Mouse (Mus musculus) small intestine, adult 2 months (tissue): ENCODE measurements around the gene Akr1a1.

Experiments used
- CTCF ChIP-seq: fragments of 200-500 bp; IDR thresholded peaks from 2 replicates; pipeline ENCODE4 v1.5.1; 2012; ENCODE audit warnings: low read depth, mild to moderate bottlenecking, control low read depth, inconsistent platforms, low read length, moderate library complexity, mixed read lengths; ENCODE audit not compliant: insufficient replicate concordance, insufficient read length; ENCODE audit errors: extremely low read depth
- POLR2A ChIP-seq: fragments of 200-500 bp; IDR thresholded peaks from 2 replicates; pipeline ENCODE4 v1.6.1; 2012; ENCODE audit warnings: low read depth, mild to moderate bottlenecking, control low read depth, inconsistent platforms, low read length, moderate library complexity

GRCm38 (mm10) chr4:116684665-116685064 is 33.2 kb upstream of the Akr1a1 start:
- TF ChIP-seq CTCF (no peak), POLR2A (no peak)
